Mouse (Mus musculus): ENCODE results near the gene Ddah2. TPM values are rescaled to one million over a fixed set of nuclear protein-coding genes. Genes with fewer than 3 reads are reported as not detected.
"Not testable (repeated sequence)": the region's sequence is repeated elsewhere in the genome, so short reads cannot be mapped to it uniquely, and the experiment has no call there.

The Ddah2 gene
- polyA plus RNA-seq, 1 experiment from 2014 or later, result 540 TPM

DNA sequence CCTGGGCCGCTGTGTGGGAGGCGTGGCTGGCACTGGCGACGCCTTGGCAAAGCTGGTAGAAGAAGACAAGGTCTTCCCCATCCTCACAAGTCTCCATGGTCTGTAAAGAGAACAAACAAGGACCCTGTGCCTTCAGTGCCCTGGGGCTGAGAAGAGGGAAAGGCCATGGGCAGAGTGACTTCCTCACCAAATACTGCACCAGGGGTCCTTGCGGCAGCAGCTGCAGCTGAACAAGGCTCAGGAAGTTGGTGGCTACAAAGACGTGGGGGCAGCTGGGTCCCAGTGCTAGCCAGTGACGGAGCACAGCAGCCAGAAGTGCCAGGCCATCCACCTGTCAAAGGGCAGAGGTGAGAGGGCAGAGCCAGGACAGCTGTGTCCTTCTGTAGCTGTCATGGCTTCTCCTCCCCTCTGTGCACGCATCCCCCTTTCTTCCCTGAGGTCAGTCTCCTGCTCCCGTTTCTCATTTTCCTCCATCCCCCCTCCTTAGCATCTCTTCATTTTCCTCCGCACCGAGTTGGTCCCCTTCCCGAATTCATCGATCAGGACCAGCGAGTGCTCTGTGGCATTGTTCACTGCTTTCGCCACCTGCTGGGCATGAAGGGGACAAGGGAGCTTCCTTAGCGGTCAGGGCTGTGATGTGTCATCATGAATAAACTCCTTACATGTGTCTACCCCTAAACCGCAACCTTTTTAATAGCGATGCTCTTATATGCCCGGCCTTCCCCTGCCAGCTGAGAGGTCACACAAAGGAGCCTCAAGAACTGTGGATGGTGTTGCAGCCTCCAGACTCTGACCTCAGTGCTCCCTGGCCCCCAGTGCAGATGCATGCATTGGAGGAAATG, 28.9 kb upstream of the Ddah2 start:
- no peaks in the 10 kb centered on the region for H3K9me3 ChIP-seq
- WGBS, result 34% methylated on average over 19 of the region's 19 CpGs
- H3K27ac ChIP-seq (replicated peaks), result no peak overlapping the region
- H3K4me2 ChIP-seq (replicated peaks), result peak overlapping the region; percentile 13; the same call in 1 of the 2 replicates
- ATAC-seq (replicated peaks), result no peak
- no peak overlapping the region for H3K4me3 ChIP-seq
- H3K36me3 ChIP-seq, result no peaks in the 10 kb centered on the region
- H3K9ac ChIP-seq (replicated peaks), result no peak overlapping the region
- no peaks in the 10 kb centered on the region for H3K27me3 ChIP-seq
- H3K4me1 ChIP-seq, result peaks cover 29% of the 10 kb centered on the region

DNA sequence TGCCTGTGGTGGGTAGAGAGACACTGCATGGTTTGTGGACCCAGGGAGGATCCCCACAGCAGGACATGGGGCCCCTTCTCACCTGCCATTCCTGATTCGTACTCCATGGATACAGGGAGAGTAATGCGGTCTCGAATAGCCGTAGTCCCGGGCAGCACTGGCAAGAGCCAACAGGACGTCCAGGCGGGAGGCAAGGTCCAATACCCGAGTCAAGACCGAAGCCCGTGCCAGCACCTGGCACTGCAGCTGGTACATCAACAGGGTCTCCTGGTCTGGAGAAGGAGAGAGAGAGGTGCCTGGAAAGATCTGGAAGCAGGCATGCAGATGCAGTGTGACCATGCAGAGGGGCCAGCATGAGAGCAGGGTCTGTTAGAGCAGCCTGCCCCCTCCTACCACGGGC, 27.6 kb upstream of the Ddah2 start:
- no peaks in the 10 kb centered on the region for H3K36me3 ChIP-seq
- H3K4me1 ChIP-seq, result peaks cover 24% of the 10 kb centered on the region
- no peak overlapping the region for H3K9ac ChIP-seq (replicated peaks)
- no peaks in the 10 kb centered on the region for H3K9me3 ChIP-seq
- H3K4me3 ChIP-seq, result no peak overlapping the region
- H3K4me2 ChIP-seq (replicated peaks), result no peak overlapping the region
- no peak overlapping the region for H3K27ac ChIP-seq (replicated peaks)
- no peaks in the 10 kb centered on the region for H3K27me3 ChIP-seq
- ATAC-seq (replicated peaks), result no peak
- WGBS, result 89% methylated on average over 11 of the region's 11 CpGs

DNA sequence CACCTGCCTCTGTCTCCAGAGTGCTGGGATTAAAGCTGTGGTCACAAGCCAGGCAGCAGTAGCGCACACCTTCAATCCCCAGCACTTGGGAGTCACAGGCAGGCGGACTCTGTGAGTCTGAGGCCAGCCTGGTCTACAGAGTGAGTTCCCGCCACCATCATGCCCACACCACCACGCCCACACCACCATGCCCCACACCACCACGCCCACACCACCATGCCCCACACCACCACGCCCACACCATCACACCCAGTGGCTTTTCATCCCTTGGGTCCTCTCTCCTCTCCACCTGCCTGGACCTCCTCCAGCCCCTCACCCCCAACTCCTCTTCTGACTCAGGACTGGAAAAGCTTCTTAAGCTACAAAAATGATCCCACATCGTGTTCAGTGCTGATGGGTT, 27.0 kb upstream of the Ddah2 start:
- Histone ChIP-seq H3K4me3 (no peak overlapping the region), H3K27ac (replicated peaks) (no peak overlapping the region), H3K9me3 (no peaks in the 10 kb centered on the region), H3K4me2 (replicated peaks) (no peak overlapping the region), H3K4me1 (peaks cover 19% of the 10 kb centered on the region), H3K36me3 (no peaks in the 10 kb centered on the region), H3K9ac (replicated peaks) (no peak overlapping the region), H3K27me3 (no peaks in the 10 kb centered on the region)
- WGBS, result 90% methylated on average over 7 of the region's 7 CpGs
- ATAC-seq (replicated peaks), result no peak

DNA sequence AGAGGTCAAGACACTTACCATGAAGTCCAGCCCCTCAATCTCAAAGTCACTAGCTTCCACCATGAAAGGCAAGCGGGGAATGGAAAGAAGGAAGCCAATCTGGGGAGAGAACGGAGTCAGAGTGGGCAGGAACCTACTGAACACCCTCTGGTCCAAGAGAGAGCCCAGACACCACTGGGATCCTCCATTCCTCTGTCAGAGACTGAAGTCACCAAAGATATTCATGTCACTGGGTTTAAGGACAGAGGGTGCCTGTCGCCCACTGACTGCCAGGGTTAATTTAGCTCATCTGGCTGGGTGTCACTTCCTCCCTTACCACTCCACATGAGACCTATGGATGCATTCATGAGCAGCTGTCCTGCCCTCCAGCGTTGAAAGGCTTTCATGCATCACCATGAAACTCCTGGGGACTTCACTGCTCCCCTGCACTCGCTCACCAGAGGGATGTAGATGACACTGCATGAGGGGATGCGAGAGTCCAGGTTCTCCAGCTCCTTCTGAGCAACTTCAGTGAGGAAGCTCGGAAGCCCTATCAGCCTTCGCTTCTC, 26.4 kb upstream of the Ddah2 start:
- Histone ChIP-seq H3K4me1 (peaks cover 14% of the 10 kb centered on the region), H3K9me3 (no peaks in the 10 kb centered on the region), H3K4me3 (no peak overlapping the region), H3K4me2 (replicated peaks) (no peak overlapping the region), H3K27ac (replicated peaks) (no peak overlapping the region), H3K36me3 (no peaks in the 10 kb centered on the region), H3K27me3 (no peaks in the 10 kb centered on the region), H3K9ac (replicated peaks) (no peak overlapping the region)
- 76% methylated on average over 8 of the region's 8 CpGs for WGBS
- no peak for ATAC-seq (replicated peaks)

DNA sequence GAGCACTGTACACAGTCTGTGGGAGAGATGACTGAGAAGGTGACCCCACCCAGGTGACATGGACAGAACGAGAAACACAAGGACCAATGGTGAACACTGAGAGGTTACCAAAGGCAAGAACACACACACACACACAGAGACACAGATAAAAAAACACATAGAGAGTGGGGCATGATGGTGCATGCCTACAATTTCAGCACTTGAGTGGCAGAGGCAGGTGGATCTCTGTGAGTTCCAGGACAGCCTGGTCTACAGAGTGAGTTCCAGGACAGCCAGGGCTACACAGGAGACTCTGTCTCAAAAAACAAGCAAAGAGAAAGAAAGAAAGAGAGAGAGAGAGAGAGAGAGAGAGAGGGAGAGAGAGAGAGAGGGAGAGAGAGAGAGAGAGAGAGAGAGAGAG, 25.1 kb upstream of the Ddah2 start:
- not testable (repeated sequence) for H3K4me3 ChIP-seq; H3K4me2 ChIP-seq (replicated peaks); H3K27ac ChIP-seq (replicated peaks); ATAC-seq (replicated peaks); H3K9me3 ChIP-seq; H3K36me3 ChIP-seq; H3K9ac ChIP-seq (replicated peaks); H3K27me3 ChIP-seq; H3K4me1 ChIP-seq
- WGBS, result 89% methylated on average over 1 of the region's 1 CpGs

DNA sequence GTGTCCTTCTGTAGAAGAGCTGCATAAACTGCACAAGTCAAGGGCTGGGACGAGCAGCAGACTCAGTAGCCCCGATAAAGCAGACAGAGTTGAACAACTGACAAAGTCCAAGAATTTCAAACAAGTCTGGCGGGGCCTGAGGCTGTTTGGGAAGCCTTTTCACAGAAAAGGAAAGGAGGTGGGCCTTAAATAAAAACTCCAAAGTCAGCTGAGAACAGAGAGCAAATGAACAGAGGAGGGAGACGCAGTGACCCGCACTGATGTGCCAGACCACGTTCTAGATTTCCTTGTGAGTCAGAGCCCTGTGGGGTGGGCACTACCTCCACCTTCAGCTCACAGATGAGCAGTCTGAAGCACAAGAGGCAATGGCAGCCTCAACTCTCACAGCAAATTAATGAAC, 23.9 kb upstream of the Ddah2 start:
- no peak overlapping the region for H3K4me2 ChIP-seq (replicated peaks)
- H3K9me3 ChIP-seq, result no peaks in the 10 kb centered on the region
- peaks cover 3% of the 10 kb centered on the region; the same call in 1 of the 2 replicates for H3K4me1 ChIP-seq
- no peak overlapping the region for H3K27ac ChIP-seq (replicated peaks)
- H3K27me3 ChIP-seq, result no peaks in the 10 kb centered on the region
- no peak for ATAC-seq (replicated peaks)
- 76% methylated on average over 6 of the region's 6 CpGs for WGBS
- no peak overlapping the region for H3K4me3 ChIP-seq
- no peak overlapping the region for H3K9ac ChIP-seq (replicated peaks)
- no peaks in the 10 kb centered on the region for H3K36me3 ChIP-seq

DNA sequence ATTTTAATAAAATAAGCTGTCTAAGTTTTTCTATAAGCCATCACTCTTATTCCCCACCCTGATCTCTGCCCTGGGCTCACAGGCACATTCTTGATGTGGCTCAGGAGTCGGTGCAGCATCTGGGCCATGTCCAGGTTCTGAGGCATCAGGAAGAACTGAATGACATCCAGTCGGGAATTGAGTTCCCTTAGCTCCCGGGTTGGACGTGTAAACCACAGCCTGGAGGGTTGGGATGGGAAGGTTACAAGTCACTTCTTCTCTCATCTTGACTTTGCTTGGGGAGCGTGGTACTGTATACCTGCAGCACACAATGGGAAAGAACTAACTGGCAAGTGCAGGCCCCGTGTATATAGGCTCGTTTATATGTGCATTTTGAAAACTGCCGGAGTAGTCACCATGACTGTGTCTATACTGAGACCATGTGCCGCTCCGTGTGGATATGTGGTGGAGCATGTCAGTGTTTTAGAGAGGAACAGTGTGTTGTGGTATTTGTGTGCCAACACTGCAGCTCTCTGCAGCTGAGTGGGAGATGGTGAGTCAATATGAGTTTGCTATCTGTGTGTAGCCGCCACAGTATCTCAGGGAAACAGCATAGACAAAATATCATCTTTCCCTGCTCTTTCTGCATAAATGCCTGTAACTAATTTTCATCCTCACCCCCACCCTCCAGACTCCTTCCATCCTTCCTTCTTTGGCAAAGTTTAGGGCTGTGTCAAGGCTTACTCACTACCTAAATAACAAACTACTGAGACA, 19.5 kb upstream of the Ddah2 start:
- Histone ChIP-seq H3K9me3 (no peaks in the 10 kb centered on the region), H3K36me3 (no peaks in the 10 kb centered on the region), H3K4me3 (no peak overlapping the region), H3K27me3 (no peaks in the 10 kb centered on the region), H3K27ac (replicated peaks) (no peak overlapping the region), H3K4me2 (replicated peaks) (no peak overlapping the region), H3K4me1 (no peaks in the 10 kb centered on the region), H3K9ac (replicated peaks) (no peak overlapping the region)
- 85% methylated on average over 11 of the region's 11 CpGs for WGBS
- no peak for ATAC-seq (replicated peaks)

DNA sequence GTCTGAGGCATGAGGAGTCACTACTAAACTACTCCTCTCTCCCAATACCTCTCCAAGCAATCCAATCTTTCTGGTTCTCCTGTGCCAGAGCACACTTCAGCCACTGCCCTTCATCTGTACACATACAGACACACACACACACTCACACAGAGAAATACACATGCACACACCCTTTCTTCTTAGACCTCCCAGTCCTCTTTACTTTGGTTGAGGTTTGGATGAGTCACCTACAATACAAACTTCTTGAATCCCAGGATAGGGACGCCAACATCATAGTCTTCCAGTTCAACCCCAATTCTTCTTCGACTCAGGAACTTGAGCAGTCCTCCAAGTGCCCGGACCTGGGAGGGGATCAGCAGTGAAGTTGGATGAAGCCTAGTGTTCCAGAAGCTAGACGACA, 15.0 kb upstream of the Ddah2 start:
- Histone ChIP-seq H3K9ac (replicated peaks) (no peak overlapping the region), H3K36me3 (no peaks in the 10 kb centered on the region), H3K4me1 (peaks cover 13% of the 10 kb centered on the region; the same call in 1 of the 2 replicates), H3K9me3 (no peaks in the 10 kb centered on the region), H3K27me3 (no peaks in the 10 kb centered on the region), H3K27ac (replicated peaks) (no peak overlapping the region), H3K4me3 (no peak overlapping the region), H3K4me2 (replicated peaks) (no peak overlapping the region)
- ATAC-seq (replicated peaks), result no peak
- 89% methylated on average over 4 of the region's 4 CpGs for WGBS

DNA sequence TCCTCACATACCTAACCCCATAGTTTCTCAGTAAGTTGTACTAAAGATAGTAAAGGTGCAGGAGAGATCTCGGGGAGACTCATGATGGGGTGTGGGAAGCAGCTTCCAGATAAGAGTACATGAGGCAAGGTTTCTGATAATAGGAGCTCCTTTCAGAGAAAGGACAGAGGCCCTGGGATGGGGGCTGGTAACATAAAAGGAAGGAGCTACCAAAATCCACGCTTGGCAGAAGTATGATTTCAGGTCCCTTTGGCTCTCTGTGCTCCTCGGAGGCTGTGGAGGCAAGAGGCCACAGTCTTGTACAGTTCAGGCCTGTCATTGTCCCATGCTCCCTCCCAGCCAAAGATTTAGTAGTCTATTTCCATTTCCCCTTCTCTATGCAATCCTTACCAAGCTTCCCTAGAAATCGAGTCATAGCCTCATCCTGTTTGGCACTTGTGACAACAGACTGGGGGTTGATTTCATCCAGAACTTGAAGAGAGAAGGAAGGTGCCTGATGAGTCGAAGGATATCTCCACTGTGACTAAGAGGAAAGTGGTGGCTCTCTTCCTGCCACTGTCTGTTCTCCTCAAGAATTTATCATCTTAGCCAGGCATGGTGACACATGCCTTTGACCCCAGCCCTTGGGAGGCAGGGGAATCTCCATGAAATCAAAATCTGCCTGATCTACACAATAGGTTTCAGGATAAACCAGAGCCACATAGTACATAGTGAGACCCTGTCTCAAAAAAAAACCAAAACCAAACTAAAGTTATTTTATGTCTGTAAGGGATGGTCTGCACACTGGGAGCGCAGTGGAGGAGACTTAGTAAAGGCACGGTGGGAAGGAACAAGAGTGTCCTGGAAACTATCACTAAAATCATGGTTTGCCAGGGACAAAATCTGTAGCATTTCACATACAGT, 13.7 kb upstream of the Ddah2 start:
- Histone ChIP-seq H3K36me3 (no peaks in the 10 kb centered on the region), H3K4me1 (peaks cover 24% of the 10 kb centered on the region), H3K27me3 (no peaks in the 10 kb centered on the region), H3K9me3 (no peaks in the 10 kb centered on the region), H3K27ac (replicated peaks) (no peak overlapping the region), H3K4me3 (peak overlapping the region; percentile 48), H3K9ac (replicated peaks) (no peak overlapping the region; the same call in 1 of the 2 replicates), H3K4me2 (replicated peaks) (peak overlapping the region; percentile 84)
- WGBS, result 87% methylated on average over 7 of the region's 7 CpGs
- ATAC-seq (replicated peaks), result no peak

DNA sequence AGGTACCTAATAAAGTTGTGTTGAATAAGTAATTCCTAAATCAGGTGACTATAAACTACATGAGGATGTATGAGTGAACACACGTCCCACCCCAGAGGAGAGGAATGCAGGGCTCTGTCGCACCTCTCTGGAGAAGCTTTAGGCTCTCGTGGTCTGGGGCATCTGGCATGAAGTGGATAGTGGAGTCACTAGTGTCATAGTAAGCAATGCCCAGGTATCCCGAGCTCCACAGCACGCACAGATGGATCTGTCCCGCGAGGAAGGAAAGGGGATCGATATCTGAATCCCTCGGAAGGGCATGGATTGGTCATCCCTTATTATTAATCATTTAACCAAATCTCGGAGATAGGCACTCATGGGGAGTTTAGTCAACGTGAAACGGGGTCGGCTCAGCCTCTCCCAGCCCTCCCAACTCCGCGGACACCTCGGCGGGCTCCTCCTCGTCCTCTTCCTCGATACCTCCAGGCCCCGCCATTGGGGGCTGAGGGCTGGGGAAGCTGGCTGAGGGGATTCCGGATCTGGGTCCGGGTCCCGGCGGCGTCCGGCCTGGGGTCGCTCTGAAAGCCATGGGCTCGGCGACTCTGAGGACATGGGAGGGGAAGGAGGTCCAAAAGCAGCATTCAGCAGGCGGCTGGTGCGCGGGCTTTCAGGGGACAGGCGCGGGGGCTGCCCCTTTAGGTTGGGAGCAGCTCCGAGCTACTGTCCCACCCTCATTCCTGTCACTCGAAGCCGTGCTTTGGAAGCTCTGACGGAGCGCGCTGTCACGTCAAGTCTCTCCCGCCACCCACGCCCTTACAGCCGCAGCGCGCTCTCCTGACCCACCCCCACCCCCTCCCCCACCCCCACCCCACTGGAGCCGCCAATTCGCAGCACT, 12.8 kb upstream of the Ddah2 start:
- no peaks in the 10 kb centered on the region for H3K27me3 ChIP-seq
- no peaks in the 10 kb centered on the region for H3K9me3 ChIP-seq
- peaks cover 30% of the 10 kb centered on the region for H3K4me1 ChIP-seq
- peak overlapping the region; percentile 63 for H3K27ac ChIP-seq (replicated peaks)
- ATAC-seq (replicated peaks), result peak; percentile 79
- WGBS, result 6% methylated on average over 48 of the region's 48 CpGs
- H3K4me2 ChIP-seq (replicated peaks), result peak overlapping the region; percentile 84
- peak overlapping the region; percentile 65 for H3K9ac ChIP-seq (replicated peaks)
- H3K4me3 ChIP-seq, result peak overlapping the region; percentile 48
- H3K36me3 ChIP-seq, result no peaks in the 10 kb centered on the region

All from forebrain, embryonic 15.5 days (tissue).